Mouse (Mus musculus) forebrain, embryonic 13.5 days (tissue): ENCODE data around the gene Piwil4. TPM values are rescaled to one million over a fixed set of nuclear protein-coding genes. Genes with fewer than 3 reads are reported as not detected.

ENCODE experiments used
- ATAC-seq: fragments of 200-750 bp; cut with Nextera tagmentation; 2 replicates; pipeline ENCODE4 v1.8.0; 2017
- H3K27ac ChIP-seq: fragments of 300-500 bp; sonication (generic); 2 replicates; pipeline ENCODE4 v1.5.1; 2015; ENCODE audit warnings: inconsistent platforms, mild to moderate bottlenecking, moderate library complexity
- H3K27me3 ChIP-seq: fragments of 300-500 bp; sonication (generic); 2 replicates; pipeline ENCODE4 v1.6.1; 2015; ENCODE audit warnings: mild to moderate bottlenecking, inconsistent platforms
- H3K36me3 ChIP-seq: fragments of 300-500 bp; sonication (generic); 2 replicates; pipeline ENCODE4 v1.6.1; 2015; ENCODE audit warnings: mild to moderate bottlenecking, inconsistent platforms; ENCODE audit not compliant: poor library complexity, severe bottlenecking
- H3K4me1 ChIP-seq: fragments of 300-500 bp; sonication (generic); 2 replicates; pipeline ENCODE4 v1.6.1; 2015; ENCODE audit warnings: inconsistent platforms
- H3K4me2 ChIP-seq: fragments of 300-500 bp; sonication (generic); 2 replicates; pipeline ENCODE4 v1.6.1; 2015; ENCODE audit warnings: inconsistent platforms, mild to moderate bottlenecking, moderate library complexity
- H3K4me3 ChIP-seq: fragments of 300-500 bp; sonication (generic); 2 replicates; pipeline ENCODE4 v1.5.1; 2015; ENCODE audit warnings: mild to moderate bottlenecking, inconsistent platforms
- H3K9ac ChIP-seq: fragments of 300-500 bp; sonication (generic); 2 replicates; pipeline ENCODE4 v1.6.1; 2015; ENCODE audit warnings: mild to moderate bottlenecking, inconsistent platforms
- H3K9me3 ChIP-seq: fragments of 300-500 bp; sonication (generic); replicated peaks from 2 replicates; pipeline ENCODE4 v1.6.1; 2016; ENCODE audit warnings: inconsistent platforms
- WGBS: fragments of 180-500 bp; shearing (Covaris S2); methylation state at CpG from one replicate; pipeline ENCODE4 v1.1.7; 2015; 5-methylcytosine and 5-hydroxymethylcytosine counted together
- polyA plus RNA-seq: library from polyadenylated mRNA; unstranded; fragments of >200 nt; fragmentation: Nextera tagmentation; extraction: Ambion mirVana; gene quantifications from 2 replicates; pipeline ENCODE4 v1.2.1, GENCODE M21; 2015

The Piwil4 gene
- polyA plus RNA-seq, 1 experiment from 2014 or later = not detected

DNA sequence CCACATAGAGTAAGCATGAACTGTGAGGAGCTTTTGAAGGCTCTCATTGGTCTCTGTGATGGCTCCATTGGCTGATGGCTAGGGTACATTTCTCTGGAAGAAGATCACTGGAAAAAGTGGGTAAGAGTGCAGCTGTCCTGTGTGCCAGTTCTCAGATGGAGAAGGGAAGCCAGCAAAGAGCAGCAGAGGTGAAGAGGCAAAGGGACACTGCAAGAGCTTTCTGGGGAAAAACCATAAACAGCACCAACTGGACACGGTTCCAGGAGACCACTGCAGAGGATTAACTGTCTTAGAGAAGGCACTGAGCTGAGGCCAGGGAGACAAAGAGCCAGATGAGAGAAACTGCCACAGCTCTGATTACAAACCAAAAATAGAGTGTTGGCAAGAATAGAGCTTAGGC lies 87.8 kb downstream of the Piwil4 start:
- H3K4me1 ChIP-seq = no peaks in the 10 kb centered on the region
- no peaks in the 10 kb centered on the region for H3K36me3 ChIP-seq
- ATAC-seq = no peak
- H3K9ac ChIP-seq = no peak overlapping the region
- 60% methylated on average over 1 of the region's 1 CpGs for WGBS
- no peak overlapping the region for H3K4me3 ChIP-seq
- no peaks in the 10 kb centered on the region for H3K27me3 ChIP-seq
- no peaks in the 10 kb centered on the region for H3K9me3 ChIP-seq
- no peak overlapping the region for H3K27ac ChIP-seq
- H3K4me2 ChIP-seq = no peak overlapping the region

DNA sequence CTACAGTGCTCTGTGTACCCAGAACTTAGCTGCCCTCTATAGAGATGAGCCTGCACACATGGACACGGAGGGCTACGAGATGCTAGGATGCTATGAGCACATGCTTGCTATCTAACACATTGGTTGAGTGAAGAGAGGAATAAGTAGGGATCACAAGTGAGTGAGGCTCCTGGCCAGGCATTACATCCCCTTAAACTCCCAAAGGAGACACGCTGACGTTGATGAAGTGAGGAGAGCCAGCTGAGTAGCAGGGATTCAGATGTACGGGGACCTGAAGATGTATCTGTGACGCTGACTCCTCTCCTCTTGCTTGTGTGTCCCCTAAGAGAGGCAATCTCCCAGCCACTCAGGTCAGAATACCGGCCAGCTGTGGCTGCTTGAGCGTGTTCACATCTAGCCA lies 92.7 kb downstream of the Piwil4 start:
- H3K27me3 ChIP-seq = no peaks in the 10 kb centered on the region
- H3K27ac ChIP-seq = no peak overlapping the region
- 90% methylated on average over 8 of the region's 8 CpGs for WGBS
- H3K4me3 ChIP-seq = no peak overlapping the region
- H3K9ac ChIP-seq = no peak overlapping the region
- H3K9me3 ChIP-seq = no peaks in the 10 kb centered on the region
- no peak overlapping the region for H3K4me2 ChIP-seq
- peaks cover 7% of the 10 kb centered on the region for H3K4me1 ChIP-seq
- no peaks in the 10 kb centered on the region for H3K36me3 ChIP-seq
- no peak for ATAC-seq

DNA sequence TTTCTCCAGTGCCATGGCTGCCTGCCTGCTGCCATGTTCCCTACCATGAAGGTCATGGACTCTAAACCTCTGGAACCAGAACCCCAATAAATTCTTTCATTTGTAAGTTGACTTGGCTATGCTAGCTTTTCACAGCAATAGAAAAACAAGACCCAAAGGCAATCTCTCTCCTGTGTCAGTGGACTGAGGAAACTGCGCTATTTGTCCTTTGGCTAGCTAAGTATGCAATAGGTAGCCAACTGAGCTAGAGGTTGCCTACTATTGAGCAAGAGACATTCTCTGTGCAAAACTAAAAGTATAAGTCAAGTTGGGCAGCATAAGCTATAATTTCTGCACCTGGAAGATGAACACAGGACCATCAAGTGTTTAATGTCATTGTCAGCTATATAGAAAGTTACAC lies 93.9 kb downstream of the Piwil4 start:
- H3K27ac ChIP-seq = no peak overlapping the region
- no peak overlapping the region for H3K9ac ChIP-seq
- 98% methylated on average over 1 of the region's 1 CpGs for WGBS
- no peaks in the 10 kb centered on the region for H3K36me3 ChIP-seq
- peaks cover 17% of the 10 kb centered on the region for H3K4me1 ChIP-seq
- H3K4me2 ChIP-seq = no peak overlapping the region
- no peak for ATAC-seq
- no peak overlapping the region for H3K4me3 ChIP-seq
- no peaks in the 10 kb centered on the region for H3K9me3 ChIP-seq
- H3K27me3 ChIP-seq = no peaks in the 10 kb centered on the region

Other genes with a start within 250 kb of the Piwil4 start
- gene Kdm4d, start 240.3 kb downstream of the Piwil4 start, polyA plus RNA-seq = 0.21 and 0.37 TPM in 2 replicates
- gene Cwc15, start 240.1 kb downstream of the Piwil4 start, polyA plus RNA-seq = 186 and 204 TPM in 2 replicates
- 10.6 and 11.9 TPM in 2 replicates for gene Amotl1, start 95.7 kb downstream of the Piwil4 start, polyA plus RNA-seq
- 0.62 and 0.82 TPM in 2 replicates for gene Fut4, start 11.7 kb upstream of the Piwil4 start, polyA plus RNA-seq
- 1.9 and 2.7 TPM in 2 replicates for gene 1700012B09Rik, start 30.3 kb upstream of the Piwil4 start, polyA plus RNA-seq
- 22.4 and 26.0 TPM in 2 replicates for gene Mre11a, start 43.9 kb upstream of the Piwil4 start, polyA plus RNA-seq
- 50.0 and 51.4 TPM in 2 replicates for gene Ankrd49, start 44.1 kb upstream of the Piwil4 start, polyA plus RNA-seq
- 0.45 and 0.49 TPM in 2 replicates for gene Gpr83, start 119.5 kb upstream of the Piwil4 start, polyA plus RNA-seq
- not detected in 2 replicates for gene Izumo1r, start 163.2 kb upstream of the Piwil4 start, polyA plus RNA-seq